Mouse (Mus musculus) heart, embryonic 11.5 days (tissue): Measurements from ENCODE around the gene Arl14ep. TPM values are rescaled to one million over a fixed set of nuclear protein-coding genes. Genes with fewer than 3 reads are reported as not detected.

ENCODE experiments used
- ATAC-seq: fragments of 200-750 bp; cut with Nextera tagmentation; replicated peaks from 2 replicates; pipeline ENCODE4 v1.8.0; 2017; ENCODE audit warnings: moderate library complexity; ENCODE audit not compliant: insufficient number of reproducible peaks, low FRiP score, low TSS enrichment
- H3K27ac ChIP-seq: fragments of 300-500 bp; sonication (generic); 2 replicates; pipeline ENCODE4 v1.5.1; 2014; ENCODE audit warnings: mild to moderate bottlenecking, low read depth, low read length
- H3K27me3 ChIP-seq: fragments of 300-500 bp; sonication (generic); 2 replicates; pipeline ENCODE4 v1.6.1; 2014; ENCODE audit warnings: mild to moderate bottlenecking, low read length, mixed read lengths; ENCODE audit not compliant: control insufficient read depth, insufficient read depth
- H3K36me3 ChIP-seq: fragments of 300-500 bp; sonication (generic); 2 replicates; pipeline ENCODE4 v1.6.1; 2014; ENCODE audit warnings: mild to moderate bottlenecking, low read length, moderate library complexity, mixed read lengths; ENCODE audit not compliant: control insufficient read depth, insufficient read depth
- H3K4me1 ChIP-seq: fragments of 300-500 bp; sonication (generic); 2 replicates; pipeline ENCODE4 v1.6.1; 2014; ENCODE audit warnings: low read length; ENCODE audit not compliant: control insufficient read depth, insufficient read depth
- H3K4me2 ChIP-seq: fragments of 300-500 bp; sonication (generic); 2 replicates; pipeline ENCODE4 v1.6.1; 2014; ENCODE audit warnings: mild to moderate bottlenecking, moderate library complexity
- H3K4me3 ChIP-seq: fragments of 300-500 bp; sonication (generic); 2 replicates; pipeline ENCODE4 v1.5.1; 2014; ENCODE audit warnings: low read depth, low read length
- H3K9ac ChIP-seq: fragments of 300-500 bp; sonication (generic); 2 replicates; pipeline ENCODE4 v1.6.1; 2014; ENCODE audit warnings: mild to moderate bottlenecking, low read depth, low read length, moderate library complexity
- H3K9me3 ChIP-seq: fragments of 300-500 bp; sonication (generic); replicated peaks from 2 replicates; pipeline ENCODE4 v1.6.1; 2016; ENCODE audit warnings: low read length; ENCODE audit not compliant: control insufficient read depth
- WGBS: fragments of 180-500 bp; shearing (Covaris S2); extraction: QIAGEN DNeasy Blood & Tissue Kit; methylation state at CpG from one replicate; pipeline ENCODE4 v1.1.7; 2014; ENCODE audit not compliant: insufficient replicate concordance; 5-methylcytosine and 5-hydroxymethylcytosine counted together
- polyA plus RNA-seq: library from polyadenylated mRNA; unstranded; fragments of >200 nt; fragmentation: Nextera tagmentation; extraction: Ambion mirVana; gene quantifications from 2 replicates; pipeline ENCODE4 v1.2.1, GENCODE M21; 2014

Arl14ep gene
- polyA plus RNA-seq, 1 experiment from 2014 or later, result 29.4 TPM

- no peaks in the 10 kb centered on the region for H3K4me1 ChIP-seq
- WGBS, result 90% methylated on average over 2 of the region's 2 CpGs
- H3K4me3 ChIP-seq, result no peak overlapping the region
- H3K27ac ChIP-seq, result no peak overlapping the region
- ATAC-seq, result no peak
- H3K27me3 ChIP-seq, result no peaks in the 10 kb centered on the region
- no peak overlapping the region for H3K4me2 ChIP-seq
- peaks cover 6% of the 10 kb centered on the region; the same call in 1 of the 2 replicates for H3K36me3 ChIP-seq
- no peaks in the 10 kb centered on the region for H3K9me3 ChIP-seq
- no peak overlapping the region for H3K9ac ChIP-seq
These were observed 13.2 kb downstream of the Arl14ep start for GRCm38 (mm10) chr2:106961066-106961465.

GRCm38 (mm10) chr2:106960237-106960636, 14.0 kb downstream of the Arl14ep start:
- Histone ChIP-seq H3K4me1 (no peaks in the 10 kb centered on the region), H3K27ac (no peak overlapping the region), H3K9ac (no peak overlapping the region), H3K4me3 (no peak overlapping the region), H3K27me3 (no peaks in the 10 kb centered on the region), H3K9me3 (no peaks in the 10 kb centered on the region), H3K4me2 (no peak overlapping the region), H3K36me3 (peaks cover 4% of the 10 kb centered on the region; the same call in 1 of the 2 replicates)
- WGBS, result 44% methylated on average over 7 of the region's 7 CpGs
- no peak for ATAC-seq

GRCm38 (mm10) chr2:106959380-106959779, 14.8 kb downstream of the Arl14ep start:
- H3K4me1 ChIP-seq, result no peaks in the 10 kb centered on the region
- no peaks in the 10 kb centered on the region for H3K36me3 ChIP-seq
- WGBS, result 84% methylated on average over 5 of the region's 5 CpGs
- H3K27ac ChIP-seq, result no peak overlapping the region
- no peak overlapping the region for H3K9ac ChIP-seq
- no peaks in the 10 kb centered on the region for H3K27me3 ChIP-seq
- no peak for ATAC-seq
- H3K4me3 ChIP-seq, result no peak overlapping the region
- no peaks in the 10 kb centered on the region for H3K9me3 ChIP-seq
- H3K4me2 ChIP-seq, result no peak overlapping the region

GRCm38 (mm10) chr2:106958916-106959315, 15.3 kb downstream of the Arl14ep start:
- H3K27ac ChIP-seq, result no peak overlapping the region
- H3K27me3 ChIP-seq, result no peaks in the 10 kb centered on the region
- no peak for ATAC-seq
- no peak overlapping the region for H3K4me3 ChIP-seq
- no peak overlapping the region for H3K4me2 ChIP-seq
- H3K9ac ChIP-seq, result no peak overlapping the region
- H3K9me3 ChIP-seq, result no peaks in the 10 kb centered on the region
- H3K36me3 ChIP-seq, result no peaks in the 10 kb centered on the region
- WGBS, result 81% methylated on average over 6 of the region's 6 CpGs
- no peaks in the 10 kb centered on the region for H3K4me1 ChIP-seq

GRCm38 (mm10) chr2:106956146-106956545, 18.1 kb downstream of the Arl14ep start:
- no peaks in the 10 kb centered on the region for H3K27me3 ChIP-seq
- no peaks in the 10 kb centered on the region for H3K36me3 ChIP-seq
- H3K4me2 ChIP-seq, result no peak overlapping the region
- H3K9me3 ChIP-seq, result no peaks in the 10 kb centered on the region
- no peak overlapping the region for H3K9ac ChIP-seq
- no peaks in the 10 kb centered on the region for H3K4me1 ChIP-seq
- 60% methylated on average over 6 of the region's 6 CpGs for WGBS
- no peak overlapping the region for H3K4me3 ChIP-seq
- ATAC-seq, result no peak
- H3K27ac ChIP-seq, result no peak overlapping the region

- no peak for ATAC-seq
- Histone ChIP-seq H3K9me3 (no peaks in the 10 kb centered on the region), H3K36me3 (no peaks in the 10 kb centered on the region), H3K27ac (no peak overlapping the region), H3K4me3 (no peak overlapping the region), H3K9ac (no peak overlapping the region), H3K4me1 (no peaks in the 10 kb centered on the region), H3K4me2 (no peak overlapping the region), H3K27me3 (no peaks in the 10 kb centered on the region)
- 12% methylated on average over 10 of the region's 10 CpGs for WGBS
These were observed 18.6 kb downstream of the Arl14ep start for GRCm38 (mm10) chr2:106955621-106956020.

GRCm38 (mm10) chr2:106954975-106955374, 19.2 kb downstream of the Arl14ep start:
- Histone ChIP-seq H3K9ac (no peak overlapping the region), H3K27ac (no peak overlapping the region), H3K4me3 (no peak overlapping the region), H3K4me2 (no peak overlapping the region), H3K27me3 (no peaks in the 10 kb centered on the region), H3K9me3 (no peaks in the 10 kb centered on the region), H3K36me3 (no peaks in the 10 kb centered on the region), H3K4me1 (no peaks in the 10 kb centered on the region)
- ATAC-seq, result no peak
- WGBS, result 66% methylated on average over 6 of the region's 6 CpGs

- WGBS, result 78% methylated on average over 1 of the region's 1 CpGs
- Histone ChIP-seq H3K36me3 (no peaks in the 10 kb centered on the region), H3K4me1 (no peaks in the 10 kb centered on the region), H3K9ac (no peak overlapping the region), H3K4me2 (no peak overlapping the region), H3K4me3 (no peak overlapping the region), H3K27ac (no peak overlapping the region), H3K9me3 (0 out of 2 replicates have a peak, but pooled peaks cover 3% of the 10 kb centered on the region), H3K27me3 (no peaks in the 10 kb centered on the region)
- ATAC-seq, result no peak
These were observed 31.8 kb downstream of the Arl14ep start for GRCm38 (mm10) chr2:106942451-106942850.

GRCm38 (mm10) chr2:106935681-106936080, 38.5 kb downstream of the Arl14ep start:
- 0 out of 2 replicates have a peak, but pooled peaks cover 3% of the 10 kb centered on the region for H3K9me3 ChIP-seq
- no peak overlapping the region for H3K4me3 ChIP-seq
- H3K4me2 ChIP-seq, result no peak overlapping the region
- H3K36me3 ChIP-seq, result no peaks in the 10 kb centered on the region
- no peak for ATAC-seq
- no peaks in the 10 kb centered on the region for H3K4me1 ChIP-seq
- 84% methylated on average over 2 of the region's 2 CpGs for WGBS
- no peaks in the 10 kb centered on the region for H3K27me3 ChIP-seq
- H3K9ac ChIP-seq, result no peak overlapping the region
- no peak overlapping the region for H3K27ac ChIP-seq
